In the genomic region with DNA sequence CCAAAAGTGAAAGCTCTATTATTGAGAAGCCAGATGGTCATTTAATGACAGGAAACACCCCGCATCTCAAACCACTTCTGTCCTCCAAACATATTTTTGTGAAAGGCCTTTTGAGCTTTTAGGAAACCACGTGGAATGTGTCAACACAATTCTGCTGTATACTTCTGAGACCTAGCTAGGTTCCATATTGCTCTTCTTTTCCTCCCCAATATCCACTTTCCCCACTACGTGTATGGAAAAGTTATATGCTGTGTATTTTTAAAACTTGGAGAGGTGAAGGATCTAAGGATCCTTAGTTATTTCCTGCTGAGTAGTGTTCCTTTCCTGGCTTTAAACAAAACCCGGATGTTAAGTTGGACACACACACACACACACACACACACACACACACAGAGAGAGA, we compare ENCODE assay signal across 9 mouse cellular contexts. TPM values are rescaled to one million over a fixed set of nuclear protein-coding genes. Genes with fewer than 3 reads are reported as not detected.
DNase-seq lines count a peak whose midpoint lies in the region; ATAC-seq and TF ChIP-seq lines count a peak whose summit lies in the region.
"Had no signal": no experiment of that assay in that cellular context is flagged by ENCODE, and none has a peak within 500 bp of the region (broad histone marks: within the 10 kb centered on the region; RNA-seq: fewer than 3 reads in every experiment).

No protein-coding gene starts in this region.

- no peak for TF ChIP-seq RAD21 in CH12.LX (IDR thresholded peaks at IDR 0.05; ENCODE audit: low read depth, low read length)

- DNase-seq in embryo, embryonic 10.5 days (ENCODE audit: low spot score): peak; percentile 23
- DNase-seq in embryo, embryonic 10 days (ENCODE audit: low spot score): no peak
- no peak for DNase-seq in CH12.LX (ENCODE audit: extremely low read depth)
- peak; percentile 47 for DNase-seq in heart, postnatal 0 days (ENCODE audit: low spot score)
- no peak for DNase-seq in adrenal gland, postnatal 10 days
- no peak for DNase-seq in left cerebral cortex, postnatal 25 days (ENCODE audit: low spot score in 2 of 2)

- TF ChIP-seq EP300 in CH12.LX (IDR thresholded peaks at IDR 0.05; ENCODE audit: low read length): no peak
- 0 out of 2 replicates have a peak, but pooled peaks have one; percentile 33 for TF ChIP-seq EP300 in heart, postnatal 0 days (IDR thresholded peaks at IDR 0.05; ENCODE audit: low read depth)

- no peak overlapping the region for H3K27ac ChIP-seq in CH12.LX (ENCODE audit: insufficient read depth, low read depth)
- peak overlapping the region; percentile 96 for H3K27ac ChIP-seq in heart, postnatal 0 days (ENCODE audit: low read depth)
- 0 out of 2 replicates have a peak overlapping the region, but pooled peaks have one; percentile 45 for H3K27ac ChIP-seq in liver, embryonic 12.5 days

- intact Hi-C loops in left cerebral cortex, postnatal 25 days (cut with DNase I): no loop called here

- no peak overlapping the region for H3K4me3 ChIP-seq in CH12.LX (replicated peaks in 1 of 3; ENCODE audit: low read depth in 2 of 3, low read length in 2 of 3, poor library complexity in 1 of 3)
- peak overlapping the region; percentile 85 for H3K4me3 ChIP-seq in heart, postnatal 0 days (ENCODE audit: low read depth, low read length)
- no peak overlapping the region for H3K4me3 ChIP-seq in liver, embryonic 12.5 days

- dilution Hi-C loops in CH12.LX (cut with MboI; ENCODE audit: extremely low pct_ligation_motif_present, extremely low pct_unique_long_range_greater_than_20kb, low sequenced_read_pairs): no loop called here

- H3K4me2 ChIP-seq in CH12.LX (ENCODE audit: insufficient read depth, low read depth, poor library complexity, severe bottlenecking): peak overlapping the region; percentile 74
- H3K4me2 ChIP-seq in heart, postnatal 0 days (ENCODE audit: low read depth, low read length): peak overlapping the region; percentile 72
- peak overlapping the region; percentile 67 for H3K4me2 ChIP-seq in liver, embryonic 12.5 days

- H3K36me3 ChIP-seq in CH12.LX (replicated peaks in 1 of 2; ENCODE audit: control insufficient read depth in 1 of 2, insufficient read depth in 1 of 2, low read length in 1 of 2): no peaks in the 10 kb centered on the region
- H3K36me3 ChIP-seq in heart, postnatal 0 days (replicated peaks; ENCODE audit: control insufficient read depth, insufficient read depth, low read length): no peaks in the 10 kb centered on the region
- no peaks in the 10 kb centered on the region for H3K36me3 ChIP-seq in liver, embryonic 12.5 days

- in situ Hi-C loops in CH12.LX (cut with MboI; ENCODE audit: low pct_ligation_motif_present, low pct_unique_long_range_greater_than_20kb, low sequenced_read_pairs): no loop called here

- 33% methylated on average over 4 of the region's 4 CpGs for WGBS in heart, postnatal 0 days
- WGBS in liver, embryonic 12.5 days (ENCODE audit: insufficient replicate concordance): 21% methylated on average over 4 of the region's 4 CpGs

- no peaks in the 10 kb centered on the region for H3K79me2 ChIP-seq in CH12.LX (replicated peaks; ENCODE audit: control insufficient read depth, extremely low read depth, insufficient read depth, poor library complexity, severe bottlenecking)

- H3K9me3 ChIP-seq in CH12.LX (replicated peaks; ENCODE audit: low read length): no peaks in the 10 kb centered on the region
- H3K9me3 ChIP-seq in heart, postnatal 0 days (replicated peaks; ENCODE audit: control insufficient read depth, low read length): no peaks in the 10 kb centered on the region
- no peaks in the 10 kb centered on the region for H3K9me3 ChIP-seq in liver, embryonic 12.5 days (replicated peaks)

- peak; percentile 57 for ATAC-seq in heart, postnatal 0 days (ENCODE audit: insufficient read depth, low read depth)
- ATAC-seq in liver, embryonic 12.5 days: 0 out of 2 replicates have a peak, but pooled peaks have one; percentile 4
- ATAC-seq in erythroblast, adult 5-6 weeks (replicated peaks; ENCODE audit: low FRiP score, poor library complexity, severe bottlenecking): no peak

- H3K9ac ChIP-seq in CH12.LX (ENCODE audit: insufficient read depth, low read depth): no peak overlapping the region
- H3K9ac ChIP-seq in heart, postnatal 0 days (replicated peaks; ENCODE audit: low read depth, low read length): peak overlapping the region; percentile 70
- H3K9ac ChIP-seq in liver, embryonic 12.5 days: no peak overlapping the region

- TF ChIP-seq POLR2A in CH12.LX (IDR thresholded peaks at IDR 0.05; ENCODE audit: low read depth, low read length): no peak

- H3K27me3 ChIP-seq in CH12.LX (replicated peaks): no peaks in the 10 kb centered on the region
- H3K27me3 ChIP-seq in heart, postnatal 0 days (ENCODE audit: control insufficient read depth, insufficient read depth, low read length): no peaks in the 10 kb centered on the region
- no peaks in the 10 kb centered on the region for H3K27me3 ChIP-seq in liver, embryonic 12.5 days (replicated peaks)

- H3K4me1 ChIP-seq in CH12.LX (ENCODE audit: control insufficient read depth in 1 of 2, insufficient read depth in 2 of 2): peaks cover 4 to 14% of the 10 kb centered on the region in 2 experiments; a peak in 3 of 4 replicates
- no peaks in the 10 kb centered on the region for H3K4me1 ChIP-seq in heart, postnatal 0 days (ENCODE audit: control insufficient read depth, insufficient read depth)
- H3K4me1 ChIP-seq in liver, embryonic 12.5 days: 0 out of 2 replicates have a peak, but pooled peaks cover 3% of the 10 kb centered on the region

- no peak for TF ChIP-seq CTCF in CH12.LX (conservative IDR thresholded peaks at IDR 0.05 in 1 of 2, IDR thresholded peaks at IDR 0.05 in 1 of 2; ENCODE audit: low read depth in 2 of 2, low read length in 2 of 2)
- TF ChIP-seq CTCF in heart, postnatal 0 days (IDR thresholded peaks at IDR 0.05; ENCODE audit: low read depth): no peak

TF ChIP-seq in CH12.LX, 34 proteins besides CTCF, POLR2A, EP300 and RAD21:
- TF ChIP-seq IRF4 (IDR thresholded peaks at IDR 0.05; ENCODE audit: low read depth, low read length) (no peak), NRF1 (IDR thresholded peaks at IDR 0.05; ENCODE audit: low read depth, low read length) (no peak), TCF12 (IDR thresholded peaks at IDR 0.05; ENCODE audit: low read depth, low read length) (no peak), CHD2 (IDR thresholded peaks at IDR 0.05; ENCODE audit: low read length) (no peak), SMC3 (IDR thresholded peaks at IDR 0.05; ENCODE audit: low read depth, low read length) (no peak), RCOR1 (conservative IDR thresholded peaks at IDR 0.05; ENCODE audit: low read depth, low read length) (no peak), KAT2A (IDR thresholded peaks at IDR 0.05; ENCODE audit: insufficient replicate concordance, low read length) (no peak), MAZ (IDR thresholded peaks at IDR 0.05; ENCODE audit: low read depth, low read length) (no peak), ZNF384 (IDR thresholded peaks at IDR 0.05; ENCODE audit: low read depth, low read length) (no peak), ELF1 (IDR thresholded peaks at IDR 0.05; ENCODE audit: low read depth, low read length) (no peak), ZC3H11A (IDR thresholded peaks at IDR 0.05; ENCODE audit: low read depth, low read length) (no peak), ETS1 (conservative IDR thresholded peaks at IDR 0.05; ENCODE audit: low read depth, low read length) (no peak), BHLHE40 (IDR thresholded peaks at IDR 0.05; ENCODE audit: low read depth, low read length) (no peak)

RNA-seq across cellular contexts. Expression of a gene that starts 0.3 kb away (rescaled TPM):
- total RNA-seq in CH12.LX (2012; rRNA removed) (not detected in 2 replicates), CH12.LX (2014; rRNA removed) (not detected in 2 replicates)
- not detected in 2 replicates for polyA plus RNA-seq in CH12.LX (2012; ENCODE audit: insufficient read length, low read depth)
- 52.6 and 80.1 TPM in 2 replicates for total RNA-seq in heart, postnatal 0 days (2014; rRNA removed; ENCODE audit: low replicate concordance)
- polyA plus RNA-seq in heart, postnatal 0 days (2015; fragmentation: Nextera tagmentation; extraction: Ambion mirVana): 145 and 149 TPM in 2 replicates
- polyA plus RNA-seq in liver, embryonic 12.5 days (2016; fragmentation: Nextera tagmentation; extraction: Ambion mirVana): 25.3 and 28.2 TPM in 2 replicates
- 10 to 100 TPM; 65.8 to 74.1 TPM for total RNA-seq in adrenal gland, postnatal 10 days (2021)
- total RNA-seq in erythroblast, adult 5-6 weeks (2015; ENCODE audit: low replicate concordance): 1.2 TPM in 1 of 2 replicates, not detected in the other
- total RNA-seq in erythroblast, adult 5-6 weeks (2017; ENCODE audit: low replicate concordance): 1.3 TPM in 1 of 2 replicates, not detected in the other
- 10 to 100 TPM; 11.0 to 12.4 TPM for total RNA-seq in left cerebral cortex, postnatal 25 days (2021)

RNA-seq across cellular contexts. Expression of a gene that starts 9.9 kb away (rescaled TPM):
- total RNA-seq in CH12.LX (2012; rRNA removed) (not detected in 2 replicates), CH12.LX (2014; rRNA removed) (not detected in 2 replicates)
- not detected in 2 replicates for polyA plus RNA-seq in CH12.LX (2012; ENCODE audit: insufficient read length, low read depth)
- total RNA-seq in heart, postnatal 0 days (2014; rRNA removed; ENCODE audit: low replicate concordance): not detected in 2 replicates
- polyA plus RNA-seq in heart, postnatal 0 days (2015; fragmentation: Nextera tagmentation; extraction: Ambion mirVana): not detected in 2 replicates
- polyA plus RNA-seq in liver, embryonic 12.5 days (2016; fragmentation: Nextera tagmentation; extraction: Ambion mirVana): 0.17 TPM in 1 of 2 replicates, not detected in the other
- total RNA-seq in adrenal gland, postnatal 10 days (2021): not detected
- total RNA-seq in erythroblast, adult 5-6 weeks (2015; ENCODE audit: low replicate concordance): not detected in 2 replicates
- not detected in 2 replicates for total RNA-seq in erythroblast, adult 5-6 weeks (2017; ENCODE audit: low replicate concordance)
- not detected for total RNA-seq in left cerebral cortex, postnatal 25 days (2021)
- polyA plus RNA-seq: gonadal fat pad, adult 2 months had no signal

RNA-seq across cellular contexts. Expression of a gene that starts 14.7 kb away (rescaled TPM):
- total RNA-seq in CH12.LX (2012; rRNA removed): not detected in 2 replicates
- total RNA-seq in CH12.LX (2014; rRNA removed): not detected in 2 replicates
- not detected in 2 replicates for polyA plus RNA-seq in CH12.LX (2012; ENCODE audit: insufficient read length, low read depth)
- 2.6 and 4.0 TPM in 2 replicates for total RNA-seq in heart, postnatal 0 days (2014; rRNA removed; ENCODE audit: low replicate concordance)
- polyA plus RNA-seq in heart, postnatal 0 days (2015; fragmentation: Nextera tagmentation; extraction: Ambion mirVana): 4.2 and 4.8 TPM in 2 replicates
- 12.3 and 13.8 TPM in 2 replicates for polyA plus RNA-seq in liver, embryonic 12.5 days (2016; fragmentation: Nextera tagmentation; extraction: Ambion mirVana)
- 10 to 100 TPM in 1 of 2 experiments, 1 to 10 TPM in 1; 7.1 to 11.1 TPM for total RNA-seq in adrenal gland, postnatal 10 days (2021)
- not detected in 2 replicates for total RNA-seq in erythroblast, adult 5-6 weeks (2015; ENCODE audit: low replicate concordance)
- not detected in 2 replicates for total RNA-seq in erythroblast, adult 5-6 weeks (2017; ENCODE audit: low replicate concordance)
- total RNA-seq in left cerebral cortex, postnatal 25 days (2021): not detected

Comparison
In these comparisons a context has a peak if more than half of its experiments do, and no peak if none do; other contexts are left out.
1. DNase-seq: peak in embryo, embryonic 10.5 days (single experiment) and heart, postnatal 0 days (single experiment); none in embryo, embryonic 10 days (single experiment), CH12.LX (single experiment), adrenal gland, postnatal 10 days (single experiment) and left cerebral cortex, postnatal 25 days (0 of 2).
2. RNA of a gene that starts 0.3 kb away (total RNA-seq): 65.8 to 74.1 TPM in adrenal gland, postnatal 10 days, 52.6 to 80.1 TPM in heart, postnatal 0 days and 11.0 to 12.4 TPM in left cerebral cortex, postnatal 25 days; 1.2 to 1.3 TPM in erythroblast, adult 5-6 weeks and not detected in CH12.LX; every median in the first group is over 4 times any median in the second.
3. Peak in every context shown above with its lines, with median percentiles within 50 percentile points of each other: H3K4me2 ChIP-seq.